9 mouse cellular contexts compared by ENCODE assay signal in genomic region chr12:117196721-117197425, GRCm38 (mm10).
A peak's percentile ranks its signal among the peaks of the same experiment; 100 is the strongest.
DNase-seq lines count a peak whose midpoint lies in the region; ATAC-seq and TF ChIP-seq lines count a peak whose summit lies in the region.
"Had no signal": no experiment of that assay in that cellular context is flagged by ENCODE, and none has a peak within 500 bp of the region (broad histone marks: within the 10 kb centered on the region; RNA-seq: fewer than 3 reads in every experiment).

No protein-coding gene starts in this region.

- peaks cover 4% of the 10 kb centered on the region; the same call in 1 of the 2 replicates for H3K4me1 ChIP-seq in embryonic facial prominence, embryonic 14.5 days (ENCODE audit: control insufficient read depth, insufficient read depth, low read length)
- H3K4me1 ChIP-seq in midbrain, embryonic 15.5 days, result peaks cover 91% of the 10 kb centered on the region
- no peaks in the 10 kb centered on the region for H3K4me1 ChIP-seq in kidney, adult 2 months (ENCODE audit: control insufficient read depth, insufficient read depth, low read length)

- H3K27me3 ChIP-seq in embryonic facial prominence, embryonic 14.5 days (replicated peaks; ENCODE audit: control insufficient read depth, insufficient read depth, low read length), result no peaks in the 10 kb centered on the region
- H3K27me3 ChIP-seq in midbrain, embryonic 15.5 days (replicated peaks), result no peaks in the 10 kb centered on the region
- H3K27me3 ChIP-seq in kidney, adult 2 months (replicated peaks; ENCODE audit: control insufficient read depth, insufficient read depth, low read length), result no peaks in the 10 kb centered on the region

- H3K4me3 ChIP-seq in embryonic facial prominence, embryonic 14.5 days (ENCODE audit: low read depth, low read length), result no peak overlapping the region
- H3K4me3 ChIP-seq in midbrain, embryonic 15.5 days, result 0 out of 2 replicates have a peak overlapping the region, but pooled peaks have one; percentile 0
- no peak overlapping the region for H3K4me3 ChIP-seq in kidney, adult 2 months (ENCODE audit: insufficient read depth, low read depth, low read length)

- TF ChIP-seq POLR2A in kidney, adult 2 months (IDR thresholded peaks at IDR 0.05; ENCODE audit: low read depth, low read length), result no peak

- peak; percentile 30 for DNase-seq in adrenal gland, adult 2 months
- no peak for DNase-seq in adrenal gland, adult 8-10 months
- DNase-seq in embryonic facial prominence, embryonic 14.5 days (ENCODE audit: low spot score), result peak; percentile 83
- peak; percentile 65 to 75 for DNase-seq in layer of hippocampus, adult 8-10 months (ENCODE audit: low spot score in 2 of 2)
- no peak for DNase-seq in urinary bladder, postnatal 25 days (ENCODE audit: low spot score)
- DNase-seq in kidney, adult 2 months, result no peak

- 10% methylated on average over 12 of the region's 12 CpGs for WGBS in embryonic facial prominence, embryonic 14.5 days
- under 1% methylated on average over 12 of the region's 12 CpGs for WGBS in midbrain, embryonic 15.5 days
- WGBS in kidney, adult 2 months, result 18% methylated on average over 12 of the region's 12 CpGs

- H3K27ac ChIP-seq in embryonic facial prominence, embryonic 14.5 days (replicated peaks; ENCODE audit: low read depth, low read length), result no peak overlapping the region
- peak overlapping the region; percentile 80 for H3K27ac ChIP-seq in midbrain, embryonic 15.5 days
- no peak overlapping the region for H3K27ac ChIP-seq in kidney, adult 2 months (ENCODE audit: insufficient read depth, low read depth, low read length)
- H3K27ac ChIP-seq: liver, embryonic 14.5 days had no signal

- H3K36me3 ChIP-seq in embryonic facial prominence, embryonic 14.5 days (ENCODE audit: control insufficient read depth, insufficient read depth, low read length), result no peaks in the 10 kb centered on the region
- H3K36me3 ChIP-seq in midbrain, embryonic 15.5 days (replicated peaks), result peaks cover 6% of the 10 kb centered on the region; the same call in 1 of the 2 replicates
- no peaks in the 10 kb centered on the region for H3K36me3 ChIP-seq in kidney, adult 2 months (ENCODE audit: control insufficient read depth, insufficient read depth, low read length)

- no peak for TF ChIP-seq CTCF in kidney, adult 2 months (conservative IDR thresholded peaks at IDR 0.05; ENCODE audit: insufficient read depth, insufficient read length, low read depth, low read length)

- H3K9ac ChIP-seq in embryonic facial prominence, embryonic 14.5 days (ENCODE audit: low read depth, low read length), result no peak overlapping the region
- H3K9ac ChIP-seq in midbrain, embryonic 15.5 days, result peak overlapping the region; percentile 33; the same call in 1 of the 2 replicates
- H3K9ac ChIP-seq: liver, embryonic 14.5 days had no signal

- H3K4me2 ChIP-seq in embryonic facial prominence, embryonic 14.5 days (ENCODE audit: low read depth, low read length), result 0 out of 2 replicates have a peak overlapping the region, but pooled peaks have one; percentile 1
- H3K4me2 ChIP-seq in midbrain, embryonic 15.5 days, result peak overlapping the region; percentile 33

- peak; percentile 75 for ATAC-seq in embryonic facial prominence, embryonic 14.5 days (ENCODE audit: low read depth)
- ATAC-seq in midbrain, embryonic 15.5 days (replicated peaks), result peak; percentile 80
- no peak for ATAC-seq in erythroblast, adult 5-6 weeks (replicated peaks; ENCODE audit: low FRiP score, poor library complexity, severe bottlenecking)

- no peaks in the 10 kb centered on the region for H3K9me3 ChIP-seq in embryonic facial prominence, embryonic 14.5 days (ENCODE audit: control insufficient read depth, low read length)
- H3K9me3 ChIP-seq in midbrain, embryonic 15.5 days, result no peaks in the 10 kb centered on the region

Comparison
In these comparisons a context has a peak if more than half of its experiments do, and no peak if none do; other contexts are left out.
1. DNase-seq: peak in adrenal gland, adult 2 months (single experiment), embryonic facial prominence, embryonic 14.5 days (single experiment) and layer of hippocampus, adult 8-10 months (2 of 2); none in adrenal gland, adult 8-10 months (single experiment), urinary bladder, postnatal 25 days (single experiment) and kidney, adult 2 months (single experiment).